Mouse (Mus musculus) forebrain, embryonic 11.5 days (tissue): ENCODE measurements around the gene Nkapl. TPM values are rescaled to one million over a fixed set of nuclear protein-coding genes. Genes with fewer than 3 reads are reported as not detected.

Source experiments
- ATAC-seq: fragments of 200-750 bp; cut with Nextera tagmentation; replicated peaks from 2 replicates; pipeline ENCODE4 v1.8.0; 2017; ENCODE audit warnings: moderate TSS enrichment; ENCODE audit not compliant: low FRiP score
- DNase-seq: peaks from one replicate; pipeline ENCODE4 v3.0.0-alpha.2; 2017; ENCODE audit warnings: low spot score
- H3K27ac ChIP-seq: fragments of 300-500 bp; sonication (generic); 2 replicates; pipeline ENCODE4 v1.5.1; 2014; ENCODE audit warnings: low read depth, low read length
- H3K27me3 ChIP-seq: fragments of 300-500 bp; sonication (generic); 2 replicates; pipeline ENCODE4 v1.6.1; 2014; ENCODE audit warnings: mild to moderate bottlenecking, low read length, mixed read lengths; ENCODE audit not compliant: control insufficient read depth, insufficient read depth
- H3K36me3 ChIP-seq: fragments of 300-500 bp; sonication (generic); 2 replicates; pipeline ENCODE4 v1.6.1; 2014; ENCODE audit warnings: mild to moderate bottlenecking, low read length, moderate library complexity, mixed read lengths; ENCODE audit not compliant: control insufficient read depth, insufficient read depth
- H3K4me1 ChIP-seq: fragments of 300-500 bp; sonication (generic); replicated peaks from 2 replicates; pipeline ENCODE4 v1.6.1; 2014; ENCODE audit warnings: low read length, mixed read lengths; ENCODE audit not compliant: control insufficient read depth, insufficient read depth
- H3K4me2 ChIP-seq: fragments of 300-500 bp; sonication (generic); 2 replicates; pipeline ENCODE4 v1.6.1; 2014; ENCODE audit warnings: low read depth, mild to moderate bottlenecking, low read length, moderate library complexity, mixed read lengths; ENCODE audit not compliant: severe bottlenecking
- H3K4me3 ChIP-seq: fragments of 300-500 bp; sonication (generic); 2 replicates; pipeline ENCODE4 v1.5.1; 2014; ENCODE audit warnings: low read depth, low read length
- H3K9ac ChIP-seq: fragments of 300-500 bp; sonication (generic); 2 replicates; pipeline ENCODE4 v1.6.1; 2014; ENCODE audit warnings: low read length
- H3K9me3 ChIP-seq: fragments of 300-500 bp; sonication (generic); 2 replicates; pipeline ENCODE4 v1.6.1; 2016; ENCODE audit warnings: low read length, mixed read lengths; ENCODE audit not compliant: control insufficient read depth
- WGBS: fragments of 180-500 bp; shearing (Covaris S2); extraction: QIAGEN DNeasy Blood & Tissue Kit; methylation state at CpG from one replicate; pipeline ENCODE4 v1.1.7; 2014; 5-methylcytosine and 5-hydroxymethylcytosine counted together
- polyA plus RNA-seq: library from polyadenylated mRNA; unstranded; fragments of >200 nt; fragmentation: Nextera tagmentation; extraction: Ambion mirVana; gene quantifications from 2 replicates; pipeline ENCODE4 v1.2.1, GENCODE M21; 2014

Gene Nkapl
- polyA plus RNA-seq, 1 experiment from 2014 or later, result 2.7 TPM

GRCm38 (mm10) chr13:21447856-21448614 is 20.3 kb downstream of the Nkapl start:
- no peak for DNase-seq
- Histone ChIP-seq H3K4me2 (no peak overlapping the region), H3K4me1 (peaks cover 4% of the 10 kb centered on the region; the same call in 1 of the 2 replicates), H3K27ac (no peak overlapping the region), H3K27me3 (no peaks in the 10 kb centered on the region), H3K9ac (no peak overlapping the region), H3K9me3 (no peaks in the 10 kb centered on the region), H3K36me3 (no peaks in the 10 kb centered on the region; the same call in 1 of the 2 replicates), H3K4me3 (no peak overlapping the region)
- ATAC-seq, result no peak
- 84% methylated on average over 16 of the region's 16 CpGs for WGBS

GRCm38 (mm10) chr13:21446796-21447195 is 21.5 kb downstream of the Nkapl start:
- H3K36me3 ChIP-seq, result no peaks in the 10 kb centered on the region; the same call in 1 of the 2 replicates
- WGBS, result 93% methylated on average over 9 of the region's 9 CpGs
- ATAC-seq, result no peak

GRCm38 (mm10) chr13:21441207-21441572 is 27.1 kb downstream of the Nkapl start:
- H3K9me3 ChIP-seq, result no peaks in the 10 kb centered on the region
- H3K4me2 ChIP-seq, result peak overlapping the region; percentile 66
- ATAC-seq, result peak; percentile 55
- no peaks in the 10 kb centered on the region for H3K27me3 ChIP-seq
- H3K27ac ChIP-seq, result no peak overlapping the region
- H3K4me3 ChIP-seq, result peak overlapping the region; percentile 43
- peak overlapping the region; percentile 68 for H3K9ac ChIP-seq
- 12% methylated on average over 10 of the region's 10 CpGs for WGBS
- H3K36me3 ChIP-seq, result no peaks in the 10 kb centered on the region; the same call in 1 of the 2 replicates
- no peaks in the 10 kb centered on the region for H3K4me1 ChIP-seq
- DNase-seq, result no peak

More at GRCm38 (mm10) chr13:21446796-21447195, 21.5 kb downstream of the Nkapl start:
- no peaks in the 10 kb centered on the region for H3K27me3 ChIP-seq
- no peaks in the 10 kb centered on the region for H3K4me1 ChIP-seq
- no peak for DNase-seq
- no peak overlapping the region for H3K9ac ChIP-seq
- no peaks in the 10 kb centered on the region for H3K9me3 ChIP-seq
- no peak overlapping the region for H3K27ac ChIP-seq
- H3K4me2 ChIP-seq, result no peak overlapping the region
- no peak overlapping the region for H3K4me3 ChIP-seq

GRCm38 (mm10) chr13:21440503-21441206 is 27.7 kb downstream of the Nkapl start, which contains the start of gene Pgbd1:
Gene Pgbd1, minus strand, starts transcription at chr13:21441058.
- DNase-seq, result peak; percentile 86
- Histone ChIP-seq H3K9ac (peak within 1 kb of the TSS; percentile 68), H3K27me3 (no peaks in the 10 kb centered on the region), H3K4me1 (no peaks in the 10 kb centered on the region), H3K36me3 (no peaks in the 10 kb centered on the region; the same call in 1 of the 2 replicates), H3K27ac (no peak within 1 kb of the TSS), H3K9me3 (no peaks in the 10 kb centered on the region), H3K4me2 (peak within 1 kb of the TSS; percentile 66), H3K4me3 (peak within 1 kb of the TSS; percentile 43)
- under 1% methylated on average over 32 of the region's 32 CpGs for WGBS
- peak; percentile 93 for ATAC-seq

GRCm38 (mm10) chr13:21435476-21435875 is 32.8 kb downstream of the Nkapl start:
- Histone ChIP-seq H3K4me1 (no peaks in the 10 kb centered on the region), H3K9ac (no peak overlapping the region), H3K27me3 (no peaks in the 10 kb centered on the region), H3K4me2 (no peak overlapping the region), H3K27ac (no peak overlapping the region), H3K4me3 (no peak overlapping the region), H3K36me3 (no peaks in the 10 kb centered on the region), H3K9me3 (no peaks in the 10 kb centered on the region)
- no peak for DNase-seq
- no peak for ATAC-seq
- 84% methylated on average over 4 of the region's 4 CpGs for WGBS

GRCm38 (mm10) chr13:21427631-21428030 is 40.7 kb downstream of the Nkapl start:
- no peak overlapping the region for H3K4me2 ChIP-seq

GRCm38 (mm10) chr13:21423301-21423700 is 45.0 kb downstream of the Nkapl start:
- Histone ChIP-seq H3K9me3 (no peaks in the 10 kb centered on the region), H3K27me3 (no peaks in the 10 kb centered on the region), H3K4me3 (no peak overlapping the region), H3K4me2 (no peak overlapping the region), H3K4me1 (no peaks in the 10 kb centered on the region), H3K36me3 (no peaks in the 10 kb centered on the region), H3K9ac (no peak overlapping the region), H3K27ac (no peak overlapping the region)
- no peak for DNase-seq
- ATAC-seq, result no peak
- WGBS, result 67% methylated on average over 5 of the region's 5 CpGs

More at GRCm38 (mm10) chr13:21427631-21428030, 40.7 kb downstream of the Nkapl start:
- no peaks in the 10 kb centered on the region for H3K27me3 ChIP-seq
- no peaks in the 10 kb centered on the region for H3K9me3 ChIP-seq
- WGBS, result 97% methylated on average over 1 of the region's 1 CpGs
- no peak overlapping the region for H3K9ac ChIP-seq
- H3K4me3 ChIP-seq, result no peak overlapping the region
- H3K36me3 ChIP-seq, result no peaks in the 10 kb centered on the region
- DNase-seq, result no peak
- no peak for ATAC-seq
- no peaks in the 10 kb centered on the region for H3K4me1 ChIP-seq
- H3K27ac ChIP-seq, result no peak overlapping the region

- DNase-seq (no peak), ATAC-seq (no peak)
- H3K27me3 ChIP-seq, result no peaks in the 10 kb centered on the region
- H3K4me1 ChIP-seq, result no peaks in the 10 kb centered on the region
- no peaks in the 10 kb centered on the region for H3K36me3 ChIP-seq
- no peak overlapping the region for H3K4me3 ChIP-seq
- no peak overlapping the region for H3K4me2 ChIP-seq
- no peaks in the 10 kb centered on the region for H3K9me3 ChIP-seq
- H3K27ac ChIP-seq, result no peak overlapping the region
- no peak overlapping the region for H3K9ac ChIP-seq
- WGBS, result 68% methylated on average over 6 of the region's 6 CpGs
These were observed 49.4 kb downstream of the Nkapl start for GRCm38 (mm10) chr13:21418865-21419264.
